27 mouse cellular contexts compared by ENCODE assay signal in genomic region chr11:49827243-49827642, GRCm38 (mm10). TPM values are rescaled to one million over a fixed set of nuclear protein-coding genes. Genes with fewer than 3 reads are reported as not detected.
DNase-seq lines count a peak whose midpoint lies in the region; ATAC-seq and TF ChIP-seq lines count a peak whose summit lies in the region.
"Had no signal": no experiment of that assay in that cellular context is flagged by ENCODE, and none has a peak within 500 bp of the region (broad histone marks: within the 10 kb centered on the region; RNA-seq: fewer than 3 reads in every experiment).

No protein-coding gene starts in this region.

- no peak for TF ChIP-seq POLR2A in liver, adult 2 months (IDR thresholded peaks at IDR 0.05; ENCODE audit: extremely low read depth, insufficient read depth, low read length)

- H3K27me3 ChIP-seq in liver, adult 2 months (ENCODE audit: control insufficient read depth, insufficient read depth, low read length): no peaks in the 10 kb centered on the region
- H3K27me3 ChIP-seq in midbrain, embryonic 11.5 days (ENCODE audit: control insufficient read depth, insufficient read depth, low read length): no peaks in the 10 kb centered on the region
- H3K27me3 ChIP-seq in midbrain, embryonic 13.5 days: no peaks in the 10 kb centered on the region
- no peaks in the 10 kb centered on the region for H3K27me3 ChIP-seq in liver, embryonic 16.5 days (ENCODE audit: control insufficient read depth, insufficient read depth, low read depth, low read length)
- no peaks in the 10 kb centered on the region for H3K27me3 ChIP-seq in neural tube, embryonic 15.5 days (replicated peaks)
- H3K27me3 ChIP-seq: embryonic facial prominence, embryonic 15.5 days; forebrain, embryonic 12.5 days; heart, embryonic 15.5 days; hindbrain, embryonic 12.5 days; intestine, embryonic 15.5 days had no signal

- H3K36me3 ChIP-seq in liver, adult 2 months (ENCODE audit: control insufficient read depth, insufficient read depth, low read length): no peaks in the 10 kb centered on the region
- no peaks in the 10 kb centered on the region for H3K36me3 ChIP-seq in midbrain, embryonic 11.5 days (ENCODE audit: control insufficient read depth, insufficient read depth, low read length)
- peaks cover 17% of the 10 kb centered on the region for H3K36me3 ChIP-seq in midbrain, embryonic 13.5 days
- no peaks in the 10 kb centered on the region for H3K36me3 ChIP-seq in liver, embryonic 16.5 days (ENCODE audit: control insufficient read depth, insufficient read depth)
- peaks cover 23% of the 10 kb centered on the region for H3K36me3 ChIP-seq in neural tube, embryonic 15.5 days
- H3K36me3 ChIP-seq: G1E; intestine, embryonic 15.5 days had no signal

- WGBS in liver, adult 2 months: 19% methylated on average over 6 of the region's 6 CpGs
- WGBS in midbrain, embryonic 11.5 days: 26% methylated on average over 6 of the region's 6 CpGs
- 29% methylated on average over 6 of the region's 6 CpGs for WGBS in midbrain, embryonic 13.5 days
- 44% methylated on average over 6 of the region's 6 CpGs for WGBS in liver, embryonic 16.5 days (ENCODE audit: insufficient replicate concordance)
- WGBS in neural tube, embryonic 15.5 days: 29% methylated on average over 6 of the region's 6 CpGs

- no peak for TF ChIP-seq CTCF in liver, adult 2 months (IDR thresholded peaks at IDR 0.05; ENCODE audit: low read depth, low read length)

- H3K4me1 ChIP-seq in liver, adult 2 months (ENCODE audit: control insufficient read depth, insufficient read depth, low read length): peaks cover 2% of the 10 kb centered on the region
- no peaks in the 10 kb centered on the region for H3K4me1 ChIP-seq in midbrain, embryonic 11.5 days (ENCODE audit: control insufficient read depth, insufficient read depth, low read length)
- H3K4me1 ChIP-seq in midbrain, embryonic 13.5 days (replicated peaks): no peaks in the 10 kb centered on the region
- peaks cover 3% of the 10 kb centered on the region for H3K4me1 ChIP-seq in liver, embryonic 16.5 days (ENCODE audit: control insufficient read depth, low read depth, low read length)
- H3K4me1 ChIP-seq in neural tube, embryonic 15.5 days: no peaks in the 10 kb centered on the region
- H3K4me1 ChIP-seq: embryonic facial prominence, embryonic 15.5 days; forebrain, embryonic 12.5 days; heart, embryonic 10.5 days; hindbrain, embryonic 12.5 days had no signal

- no peaks in the 10 kb centered on the region for H3K9me3 ChIP-seq in midbrain, embryonic 11.5 days (ENCODE audit: control insufficient read depth, low read length)
- H3K9me3 ChIP-seq in midbrain, embryonic 13.5 days: no peaks in the 10 kb centered on the region
- H3K9me3 ChIP-seq in liver, embryonic 16.5 days (replicated peaks; ENCODE audit: control insufficient read depth, low read length): no peaks in the 10 kb centered on the region
- no peaks in the 10 kb centered on the region for H3K9me3 ChIP-seq in neural tube, embryonic 15.5 days (replicated peaks)
- H3K9me3 ChIP-seq: embryonic facial prominence, embryonic 10.5 days; embryonic facial prominence, embryonic 15.5 days; forebrain, embryonic 12.5 days; G1E; heart, embryonic 10.5 days; heart, embryonic 15.5 days; hindbrain, embryonic 12.5 days; intestine, embryonic 15.5 days had no signal

- no peak for ATAC-seq in midbrain, embryonic 11.5 days (ENCODE audit: low FRiP score)
- ATAC-seq in midbrain, embryonic 13.5 days: no peak
- peak; percentile 59 for ATAC-seq in liver, embryonic 16.5 days (ENCODE audit: low read depth)
- no peak for ATAC-seq in neural tube, embryonic 15.5 days (ENCODE audit: low FRiP score)
- ATAC-seq: forebrain, postnatal 0 days; hindbrain, postnatal 0 days; intestine, embryonic 15.5 days; midbrain, embryonic 16.5 days had no signal

- no peaks in the 10 kb centered on the region for H3K79me2 ChIP-seq in liver, adult 2 months (ENCODE audit: control insufficient read depth, insufficient read depth, low read length)

- H3K9ac ChIP-seq in liver, adult 2 months (ENCODE audit: low read depth, low read length): no peak overlapping the region
- H3K9ac ChIP-seq in midbrain, embryonic 11.5 days (ENCODE audit: low read length): no peak overlapping the region
- H3K9ac ChIP-seq in midbrain, embryonic 13.5 days (replicated peaks): no peak overlapping the region
- H3K9ac ChIP-seq in liver, embryonic 16.5 days (ENCODE audit: low read depth, low read length): no peak overlapping the region
- no peak overlapping the region for H3K9ac ChIP-seq in neural tube, embryonic 15.5 days (replicated peaks)
- H3K9ac ChIP-seq: embryonic facial prominence, embryonic 15.5 days; forebrain, embryonic 12.5 days; forebrain, postnatal 0 days; heart, embryonic 15.5 days; hindbrain, embryonic 12.5 days; intestine, embryonic 15.5 days; liver, embryonic 14.5 days had no signal

- peak; percentile 44 for DNase-seq in liver, adult 2 months (ENCODE audit: extremely low read depth, low read depth, low spot score)
- no peak for DNase-seq in liver
- DNase-seq in midbrain, embryonic 11.5 days (ENCODE audit: low spot score, missing footprints): peak; percentile 72
- no peak for DNase-seq in retina, embryonic 14.5 days (ENCODE audit: low spot score)
- no peak for DNase-seq in adrenal gland, postnatal 36 days
- DNase-seq: adrenal gland, adult 8-10 months; cerebellum, adult 8-10 months; cerebellum, postnatal 36 days; forebrain, postnatal 0 days; kidney, adult 9 months; kidney, postnatal 25 days; right cerebral cortex, postnatal 4 days had no signal

- H3K27ac ChIP-seq in liver, adult 2 months (replicated peaks; ENCODE audit: insufficient read depth, low read depth, low read length): no peak overlapping the region
- no peak overlapping the region for H3K27ac ChIP-seq in midbrain, embryonic 11.5 days (ENCODE audit: low read depth, low read length)
- no peak overlapping the region for H3K27ac ChIP-seq in midbrain, embryonic 13.5 days
- H3K27ac ChIP-seq in liver, embryonic 16.5 days (ENCODE audit: low read length): no peak overlapping the region
- no peak overlapping the region for H3K27ac ChIP-seq in neural tube, embryonic 15.5 days (replicated peaks)
- H3K27ac ChIP-seq: embryonic facial prominence, embryonic 10.5 days; embryonic facial prominence, embryonic 15.5 days; forebrain, embryonic 12.5 days; heart, embryonic 10.5 days; heart, embryonic 15.5 days; hindbrain, embryonic 12.5 days; hindbrain, postnatal 0 days; intestine, embryonic 15.5 days; liver, embryonic 14.5 days; macrophage had no signal

- H3K4me3 ChIP-seq in liver, adult 2 months (ENCODE audit: insufficient read depth, low read depth, low read length): no peak overlapping the region
- H3K4me3 ChIP-seq in midbrain, embryonic 11.5 days (ENCODE audit: low read depth, low read length): no peak overlapping the region
- H3K4me3 ChIP-seq in midbrain, embryonic 13.5 days (replicated peaks): no peak overlapping the region
- no peak overlapping the region for H3K4me3 ChIP-seq in liver, embryonic 16.5 days (ENCODE audit: low read depth, low read length)
- H3K4me3 ChIP-seq in neural tube, embryonic 15.5 days (replicated peaks): no peak overlapping the region
- H3K4me3 ChIP-seq: embryonic facial prominence, embryonic 10.5 days; embryonic facial prominence, embryonic 15.5 days; forebrain, embryonic 12.5 days; heart, embryonic 10.5 days; heart, embryonic 15.5 days; hindbrain, embryonic 12.5 days; intestine, embryonic 15.5 days had no signal

- no peak overlapping the region for H3K4me2 ChIP-seq in midbrain, embryonic 11.5 days
- H3K4me2 ChIP-seq in midbrain, embryonic 13.5 days (replicated peaks): no peak overlapping the region
- no peak overlapping the region for H3K4me2 ChIP-seq in liver, embryonic 16.5 days (ENCODE audit: low read depth, low read length)
- no peak overlapping the region for H3K4me2 ChIP-seq in neural tube, embryonic 15.5 days
- H3K4me2 ChIP-seq: embryonic facial prominence, embryonic 15.5 days; forebrain, embryonic 12.5 days; heart, embryonic 15.5 days; hindbrain, embryonic 12.5 days; intestine, embryonic 15.5 days had no signal

RNA-seq across cellular contexts. Expression of gene Mapk9, which starts 19.3 kb away (rescaled TPM):
- 25.9 and 30.9 TPM in 2 replicates for total RNA-seq in liver, adult 2 months (2014; rRNA removed)
- polyA plus RNA-seq in liver, adult 2 months (2012; rRNA removed): 15.6 and 16.2 TPM in 2 replicates
- 41.2 and 44.1 TPM in 2 replicates for polyA plus RNA-seq in midbrain, embryonic 11.5 days (2014; fragmentation: Nextera tagmentation; extraction: Ambion mirVana)
- 43.5 and 49.1 TPM in 2 replicates for polyA plus RNA-seq in midbrain, embryonic 13.5 days (2015; fragmentation: Nextera tagmentation; extraction: Ambion mirVana)
- polyA plus RNA-seq in liver, embryonic 16.5 days (2015; fragmentation: Nextera tagmentation; extraction: Ambion mirVana): 15.1 and 16.0 TPM in 2 replicates
- 64.2 and 73.5 TPM in 2 replicates for polyA plus RNA-seq in neural tube, embryonic 15.5 days (2015; fragmentation: Nextera tagmentation; extraction: Ambion mirVana)
- total RNA-seq in adrenal gland, postnatal 36 days (2021): 10 to 100 TPM; 56.3 to 67.4 TPM

RNA-seq across cellular contexts. Expression of gene Gfpt2, which starts 33.3 kb away (rescaled TPM):
- 0.28 and 0.34 TPM in 2 replicates for total RNA-seq in liver, adult 2 months (2014; rRNA removed)
- polyA plus RNA-seq in liver, adult 2 months (2012; rRNA removed): 0.20 and 0.22 TPM in 2 replicates
- 8.7 and 9.9 TPM in 2 replicates for polyA plus RNA-seq in midbrain, embryonic 11.5 days (2014; fragmentation: Nextera tagmentation; extraction: Ambion mirVana)
- polyA plus RNA-seq in midbrain, embryonic 13.5 days (2015; fragmentation: Nextera tagmentation; extraction: Ambion mirVana): 3.9 and 4.6 TPM in 2 replicates
- polyA plus RNA-seq in liver, embryonic 16.5 days (2015; fragmentation: Nextera tagmentation; extraction: Ambion mirVana): 0.80 and 0.86 TPM in 2 replicates
- 5.3 and 6.3 TPM in 2 replicates for polyA plus RNA-seq in neural tube, embryonic 15.5 days (2015; fragmentation: Nextera tagmentation; extraction: Ambion mirVana)
- 10 to 100 TPM in 1 of 2 experiments, 1 to 10 TPM in 1; 5.7 to 12.0 TPM for total RNA-seq in adrenal gland, postnatal 36 days (2021)
- polyA plus RNA-seq: G1E, macrophage had no signal

Comparison
In these comparisons a context has a peak if more than half of its experiments do, and no peak if none do; other contexts are left out.
1. DNase-seq: peak in liver, adult 2 months (single experiment) and midbrain, embryonic 11.5 days (single experiment); none in liver (single experiment), retina, embryonic 14.5 days (single experiment) and adrenal gland, postnatal 36 days (0 of 2).